Comparison of ENCODE assay signal across 8 mouse cellular contexts in genomic region chr1:79450343-79451021, GRCm38 (mm10). TPM values are rescaled to one million over a fixed set of nuclear protein-coding genes. Genes with fewer than 3 reads are reported as not detected.
DNase-seq lines count a peak whose midpoint lies in the region; ATAC-seq lines count a peak whose summit lies in the region.

No protein-coding gene starts in this region.

- peak overlapping the region; percentile 58; the same call in 1 of the 2 replicates for H3K27ac ChIP-seq in forebrain, embryonic 15.5 days (replicated peaks)
- H3K27ac ChIP-seq in limb, embryonic 10.5 days: no peak overlapping the region

- peak; percentile 83 for ATAC-seq in forebrain, embryonic 15.5 days (replicated peaks)

- no peaks in the 10 kb centered on the region for H3K9me3 ChIP-seq in forebrain, embryonic 15.5 days
- H3K9me3 ChIP-seq in limb, embryonic 10.5 days (replicated peaks): no peaks in the 10 kb centered on the region

- 2% methylated on average over 20 of the region's 20 CpGs for WGBS in forebrain, embryonic 15.5 days
- WGBS in limb, embryonic 10.5 days: 26% methylated on average over 20 of the region's 20 CpGs

- H3K4me2 ChIP-seq in forebrain, embryonic 15.5 days (replicated peaks): peak overlapping the region; percentile 75

- H3K27me3 ChIP-seq in forebrain, embryonic 15.5 days: no peaks in the 10 kb centered on the region
- 0 out of 2 replicates have a peak, but pooled peaks cover 3% of the 10 kb centered on the region for H3K27me3 ChIP-seq in limb, embryonic 10.5 days (ENCODE audit: low read depth, poor library complexity, severe bottlenecking)

- peak overlapping the region; percentile 43 for H3K4me3 ChIP-seq in forebrain, embryonic 15.5 days
- peak overlapping the region; percentile 22; the same call in 1 of the 2 replicates for H3K4me3 ChIP-seq in limb, embryonic 10.5 days

- no peaks in the 10 kb centered on the region for H3K36me3 ChIP-seq in forebrain, embryonic 15.5 days
- no peaks in the 10 kb centered on the region for H3K36me3 ChIP-seq in limb, embryonic 10.5 days

- DNase-seq in adrenal gland, adult (ENCODE audit: inconsistent age in 2 of 2, low spot score in 1 of 2): peak; percentile 19 to 60
- DNase-seq in adrenal gland, postnatal 4 days (ENCODE audit: low spot score in 2 of 2): no peak
- DNase-seq in MN1 (ENCODE audit: low spot score): peak; percentile 53
- DNase-seq in limb, embryonic 10.5 days (ENCODE audit: low spot score): no peak
- DNase-seq in right cerebral cortex, postnatal 14 days: peak; percentile 26
- DNase-seq in lung, postnatal 36 days: no peak
- no peak for DNase-seq in heart, postnatal 25 days (ENCODE audit: low spot score)

- H3K9ac ChIP-seq in forebrain, embryonic 15.5 days (replicated peaks): peak overlapping the region; percentile 33

- intact Hi-C loops in heart, postnatal 25 days (cut with DNase I): no loop called here

- peaks cover 27% of the 10 kb centered on the region for H3K4me1 ChIP-seq in forebrain, embryonic 15.5 days
- H3K4me1 ChIP-seq in limb, embryonic 10.5 days: 0 out of 2 replicates have a peak, but pooled peaks cover 5% of the 10 kb centered on the region

RNA-seq across cellular contexts. Expression of gene Scg2, which starts 10.6 kb away (rescaled TPM):
- 100 to 1,000 TPM; 520 to 570 TPM for total RNA-seq in adrenal gland, postnatal 4 days (2021)
- polyA plus RNA-seq in forebrain, embryonic 15.5 days (2015; fragmentation: Nextera tagmentation; extraction: Ambion mirVana): 48.1 and 53.8 TPM in 2 replicates
- 0.06 and 0.16 TPM in 2 replicates for polyA plus RNA-seq in limb, embryonic 10.5 days (2016; fragmentation: Nextera tagmentation; extraction: Ambion mirVana)
- total RNA-seq in heart, postnatal 25 days (2021): not detected

Comparison
In these comparisons a context has a peak if more than half of its experiments do, and no peak if none do; other contexts are left out.
1. DNase-seq: peak in adrenal gland, adult (2 of 2), MN1 (single experiment) and right cerebral cortex, postnatal 14 days (single experiment); none in adrenal gland, postnatal 4 days (0 of 2), limb, embryonic 10.5 days (single experiment), lung, postnatal 36 days (single experiment) and heart, postnatal 25 days (single experiment).
2. RNA of gene Scg2, which starts 10.6 kb away (total RNA-seq): 520 to 570 TPM in adrenal gland, postnatal 4 days; not detected in heart, postnatal 25 days; every median in the first group is over 100 times any median in the second.